Mouse (Mus musculus) stomach, embryonic 15.5 days (tissue): ENCODE measurements around the gene Gm37240. TPM values are rescaled to one million over a fixed set of nuclear protein-coding genes. Genes with fewer than 3 reads are reported as not detected.

Experiments used
- ATAC-seq: fragments of 200-750 bp; cut with Nextera tagmentation; 2 replicates; pipeline ENCODE4 v1.8.0; 2017; ENCODE audit warnings: low read depth, moderate number of reproducible peaks, moderate TSS enrichment; ENCODE audit not compliant: insufficient read depth, low FRiP score
- H3K27ac ChIP-seq: fragments of 300-500 bp; sonication (generic); 2 replicates; pipeline ENCODE4 v1.5.1; 2015; ENCODE audit warnings: mild to moderate bottlenecking, inconsistent platforms
- H3K27me3 ChIP-seq: fragments of 300-500 bp; sonication (generic); replicated peaks from 2 replicates; pipeline ENCODE4 v1.6.1; 2015; ENCODE audit warnings: inconsistent platforms
- H3K36me3 ChIP-seq: fragments of 300-500 bp; sonication (generic); 2 replicates; pipeline ENCODE4 v1.6.1; 2015; ENCODE audit warnings: inconsistent platforms
- H3K4me1 ChIP-seq: fragments of 300-500 bp; sonication (generic); 2 replicates; pipeline ENCODE4 v1.6.1; 2015; ENCODE audit warnings: inconsistent platforms
- H3K4me2 ChIP-seq: fragments of 300-500 bp; sonication (generic); 2 replicates; pipeline ENCODE4 v1.6.1; 2015; ENCODE audit warnings: mild to moderate bottlenecking, inconsistent platforms
- H3K4me3 ChIP-seq: fragments of 300-500 bp; sonication (generic); replicated peaks from 2 replicates; pipeline ENCODE4 v1.5.1; 2015; ENCODE audit warnings: inconsistent platforms
- H3K9ac ChIP-seq: fragments of 300-500 bp; sonication (generic); 2 replicates; pipeline ENCODE4 v1.6.1; 2015; ENCODE audit warnings: inconsistent platforms
- H3K9me3 ChIP-seq: fragments of 300-500 bp; sonication (generic); 2 replicates; pipeline ENCODE4 v1.6.1; 2016; ENCODE audit warnings: inconsistent platforms
- WGBS: fragments of 180-500 bp; shearing (Covaris S2); methylation state at CpG from one replicate; pipeline ENCODE4 v1.1.7; 2015; 5-methylcytosine and 5-hydroxymethylcytosine counted together
- polyA plus RNA-seq: library from polyadenylated mRNA; unstranded; fragments of >200 nt; fragmentation: Nextera tagmentation; extraction: Ambion mirVana; gene quantifications from 2 replicates; pipeline ENCODE4 v1.2.1, GENCODE M21; 2015

Gene Gm37240
- polyA plus RNA-seq, 1 experiment from 2014 or later = 8.6 TPM

DNA sequence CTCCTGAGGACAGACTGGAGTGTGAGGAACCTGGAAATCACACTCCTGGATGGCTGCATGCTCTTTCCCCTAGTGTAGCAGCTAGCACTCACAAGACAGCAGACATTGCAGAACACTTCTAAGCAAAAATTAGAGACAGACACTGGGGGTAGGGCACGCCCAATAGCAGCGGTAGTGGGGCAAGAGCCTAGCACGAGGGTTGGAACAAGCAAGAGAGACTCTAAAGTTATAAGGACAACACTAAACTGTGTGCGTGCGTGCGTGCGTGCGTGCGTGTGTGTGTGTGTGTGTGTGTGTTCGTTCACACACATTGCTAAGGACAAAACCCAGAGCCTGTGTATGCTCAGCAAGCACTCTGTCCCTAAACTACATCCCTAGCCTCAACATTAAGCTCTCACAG, 1386.8 kb downstream of the Gm37240 start:
- Histone ChIP-seq H3K9ac (no peak overlapping the region), H3K4me2 (no peak overlapping the region), H3K27me3 (no peaks in the 10 kb centered on the region), H3K9me3 (no peaks in the 10 kb centered on the region), H3K4me1 (peaks cover 5% of the 10 kb centered on the region; the same call in 1 of the 2 replicates), H3K4me3 (no peak overlapping the region), H3K27ac (no peak overlapping the region), H3K36me3 (peaks cover 8% of the 10 kb centered on the region; the same call in 1 of the 2 replicates)
- 87% methylated on average over 10 of the region's 10 CpGs for WGBS
- ATAC-seq = no peak

DNA sequence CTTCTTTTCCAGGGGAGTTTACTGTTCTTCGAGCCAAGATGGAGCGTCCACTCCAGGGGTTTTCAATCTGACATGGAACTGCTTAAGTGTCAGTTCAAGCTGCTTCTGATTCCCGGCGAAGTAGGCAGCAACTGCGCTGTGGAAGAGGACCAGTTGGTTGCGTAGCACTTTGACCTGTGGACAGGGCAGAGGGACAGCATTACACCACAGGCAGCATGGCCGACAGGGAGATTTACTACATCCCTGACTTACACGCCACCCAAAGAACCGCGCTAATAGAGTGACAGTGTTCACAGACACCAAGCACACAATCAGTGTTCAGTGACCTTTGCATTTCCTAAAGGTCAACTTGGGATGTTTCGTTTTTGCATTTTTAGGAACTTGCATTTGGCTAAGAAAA, 1389.6 kb downstream of the Gm37240 start:
- Histone ChIP-seq H3K9ac (no peak overlapping the region), H3K27me3 (no peaks in the 10 kb centered on the region), H3K36me3 (0 out of 2 replicates have a peak, but pooled peaks cover 12% of the 10 kb centered on the region), H3K27ac (no peak overlapping the region), H3K9me3 (no peaks in the 10 kb centered on the region), H3K4me3 (no peak overlapping the region), H3K4me1 (no peaks in the 10 kb centered on the region), H3K4me2 (no peak overlapping the region)
- ATAC-seq = no peak
- WGBS = 86% methylated on average over 11 of the region's 11 CpGs

GRCm38 (mm10) chr3:84492657-84493056, 1394.7 kb downstream of the Gm37240 start:
- 82% methylated on average over 8 of the region's 8 CpGs for WGBS
- Histone ChIP-seq H3K4me1 (no peaks in the 10 kb centered on the region), H3K27ac (no peak overlapping the region), H3K4me3 (no peak overlapping the region), H3K36me3 (0 out of 2 replicates have a peak, but pooled peaks cover 11% of the 10 kb centered on the region), H3K27me3 (no peaks in the 10 kb centered on the region), H3K4me2 (no peak overlapping the region), H3K9ac (no peak overlapping the region), H3K9me3 (no peaks in the 10 kb centered on the region)
- ATAC-seq = no peak

- Histone ChIP-seq H3K4me1 (no peaks in the 10 kb centered on the region), H3K27ac (no peak overlapping the region), H3K9me3 (no peaks in the 10 kb centered on the region), H3K9ac (no peak overlapping the region), H3K27me3 (no peaks in the 10 kb centered on the region), H3K4me3 (no peak overlapping the region), H3K36me3 (0 out of 2 replicates have a peak, but pooled peaks cover 11% of the 10 kb centered on the region), H3K4me2 (no peak overlapping the region)
- 64% methylated on average over 4 of the region's 4 CpGs for WGBS
- ATAC-seq = no peak
Measured at GRCm38 (mm10) chr3:84492148-84492547, 1395.2 kb downstream of the Gm37240 start.

- Histone ChIP-seq H3K4me2 (no peak overlapping the region), H3K27ac (no peak overlapping the region), H3K9me3 (no peaks in the 10 kb centered on the region), H3K9ac (no peak overlapping the region), H3K4me1 (no peaks in the 10 kb centered on the region), H3K36me3 (0 out of 2 replicates have a peak, but pooled peaks cover 9% of the 10 kb centered on the region), H3K27me3 (no peaks in the 10 kb centered on the region), H3K4me3 (no peak overlapping the region)
- WGBS = 69% methylated on average over 6 of the region's 6 CpGs
- no peak for ATAC-seq
Measured at GRCm38 (mm10) chr3:84488716-84489115, 1398.6 kb downstream of the Gm37240 start.

GRCm38 (mm10) chr3:84484891-84485290, 1402.4 kb downstream of the Gm37240 start:
- ATAC-seq = no peak
- H3K36me3 ChIP-seq = no peaks in the 10 kb centered on the region
- H3K9me3 ChIP-seq = no peaks in the 10 kb centered on the region
- 0 out of 2 replicates have a peak, but pooled peaks cover 6% of the 10 kb centered on the region for H3K4me1 ChIP-seq
- 52% methylated on average over 3 of the region's 3 CpGs for WGBS
- H3K27ac ChIP-seq = no peak overlapping the region
- H3K9ac ChIP-seq = no peak overlapping the region
- no peak overlapping the region for H3K4me2 ChIP-seq
- no peak overlapping the region for H3K4me3 ChIP-seq
- no peaks in the 10 kb centered on the region for H3K27me3 ChIP-seq

- no peak overlapping the region for H3K27ac ChIP-seq
- no peak for ATAC-seq
- 0 out of 2 replicates have a peak, but pooled peaks cover 7% of the 10 kb centered on the region for H3K4me1 ChIP-seq
- no peak overlapping the region for H3K4me2 ChIP-seq
- no peaks in the 10 kb centered on the region for H3K9me3 ChIP-seq
- H3K9ac ChIP-seq = no peak overlapping the region
- 75% methylated on average over 4 of the region's 4 CpGs for WGBS
- no peak overlapping the region for H3K4me3 ChIP-seq
- H3K36me3 ChIP-seq = no peaks in the 10 kb centered on the region
- H3K27me3 ChIP-seq = no peaks in the 10 kb centered on the region
Measured at GRCm38 (mm10) chr3:84484333-84484732, 1403.0 kb downstream of the Gm37240 start.

GRCm38 (mm10) chr3:84482121-84482520, 1405.2 kb downstream of the Gm37240 start:
- Histone ChIP-seq H3K4me3 (no peak overlapping the region), H3K4me1 (peaks cover 19% of the 10 kb centered on the region; the same call in 1 of the 2 replicates), H3K27ac (no peak overlapping the region), H3K9ac (no peak overlapping the region), H3K9me3 (no peaks in the 10 kb centered on the region), H3K27me3 (peaks cover 2% of the 10 kb centered on the region; the same call in 1 of the 2 replicates), H3K36me3 (no peaks in the 10 kb centered on the region), H3K4me2 (no peak overlapping the region)
- no peak for ATAC-seq
- WGBS = 92% methylated on average over 6 of the region's 6 CpGs

DNA sequence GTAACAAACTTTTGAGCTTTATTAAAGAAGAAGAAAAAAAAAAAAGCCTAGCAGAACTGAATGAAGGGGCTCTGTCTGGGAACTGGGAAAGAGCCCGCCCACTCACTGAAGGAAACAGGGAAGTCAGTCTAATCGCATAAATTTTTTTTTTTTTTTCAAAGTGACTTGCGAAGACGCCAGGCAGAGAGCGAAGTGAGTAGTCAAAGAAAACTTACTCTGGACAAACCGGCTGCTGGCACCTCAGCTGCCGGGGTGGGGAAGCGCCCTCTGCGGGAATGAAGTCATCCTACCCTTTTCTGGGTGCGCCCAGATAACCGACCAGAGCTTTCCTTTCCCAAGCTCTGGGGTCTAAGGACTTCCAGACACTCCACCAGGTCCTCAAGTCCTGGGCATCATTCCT, 1406.2 kb downstream of the Gm37240 start:
- Histone ChIP-seq H3K9me3 (no peaks in the 10 kb centered on the region), H3K4me3 (peak overlapping the region; percentile 59), H3K27ac (peak overlapping the region; percentile 84), H3K9ac (no peak overlapping the region), H3K27me3 (peaks cover 2% of the 10 kb centered on the region; the same call in 1 of the 2 replicates), H3K4me2 (peak overlapping the region; percentile 92), H3K4me1 (peaks cover 19% of the 10 kb centered on the region; the same call in 1 of the 2 replicates), H3K36me3 (no peaks in the 10 kb centered on the region)
- no peak; the same call in 1 of the 2 replicates for ATAC-seq
- WGBS = 5% methylated on average over 11 of the region's 11 CpGs

DNA sequence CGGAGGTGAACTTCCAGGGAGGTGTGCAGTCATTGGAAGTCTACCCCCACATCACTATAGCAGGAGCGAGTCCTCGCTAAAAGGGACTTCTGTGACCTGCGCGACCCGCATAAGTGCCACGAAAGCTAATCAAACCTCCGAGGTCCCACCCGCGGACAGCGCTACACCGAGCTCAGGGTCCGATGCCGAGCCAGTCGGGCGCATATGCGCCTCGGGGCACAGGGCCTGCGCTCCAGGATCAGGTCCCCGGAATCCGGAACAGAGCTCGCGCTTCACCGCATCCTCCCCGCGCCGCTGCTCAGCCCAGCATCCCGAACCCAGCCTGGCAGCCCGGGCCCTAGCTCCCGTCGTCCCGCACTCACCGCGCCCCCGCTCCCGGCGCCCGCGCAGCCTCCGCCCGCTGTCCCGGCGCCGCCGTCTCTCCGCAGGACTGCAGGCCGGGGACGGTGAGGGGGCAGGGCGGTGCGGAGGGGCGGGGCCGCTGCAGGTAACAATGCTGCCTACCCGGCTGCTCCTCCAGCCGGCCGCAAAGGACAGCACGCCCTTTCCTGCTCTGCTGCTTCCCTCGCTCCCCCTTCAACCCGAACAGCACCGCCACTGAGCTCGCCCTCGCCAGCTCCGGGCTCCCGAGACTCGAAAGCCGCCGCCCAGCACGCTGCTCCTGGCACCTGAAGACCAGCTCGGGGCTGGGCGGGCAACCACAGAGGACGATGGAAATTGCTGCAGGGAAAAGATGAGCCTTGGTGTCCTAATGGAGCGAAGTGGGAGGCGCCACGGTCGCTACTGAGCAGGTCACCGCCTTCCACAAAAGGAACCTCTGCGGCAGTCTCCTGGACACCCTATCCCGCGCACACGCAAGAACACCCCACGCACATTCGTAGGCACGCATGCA, 1407.1 kb downstream of the Gm37240 start, which contains the start of gene Fhdc1:
Gene Fhdc1, minus strand, starts transcription at position 424 of the 892 bp plus-strand sequence.
- Histone ChIP-seq H3K27ac (peak within 1 kb of the TSS; percentile 84), H3K9ac (peak within 1 kb of the TSS; percentile 47), H3K9me3 (no peaks in the 10 kb centered on the region), H3K36me3 (no peaks in the 10 kb centered on the region), H3K4me2 (peak within 1 kb of the TSS; percentile 92), H3K4me1 (peaks cover 19% of the 10 kb centered on the region; the same call in 1 of the 2 replicates), H3K4me3 (peak within 1 kb of the TSS; percentile 59), H3K27me3 (peaks cover 2% of the 10 kb centered on the region; the same call in 1 of the 2 replicates)
- under 1% methylated on average over 81 of the region's 82 CpGs for WGBS
- peak; percentile 82 for ATAC-seq

DNA sequence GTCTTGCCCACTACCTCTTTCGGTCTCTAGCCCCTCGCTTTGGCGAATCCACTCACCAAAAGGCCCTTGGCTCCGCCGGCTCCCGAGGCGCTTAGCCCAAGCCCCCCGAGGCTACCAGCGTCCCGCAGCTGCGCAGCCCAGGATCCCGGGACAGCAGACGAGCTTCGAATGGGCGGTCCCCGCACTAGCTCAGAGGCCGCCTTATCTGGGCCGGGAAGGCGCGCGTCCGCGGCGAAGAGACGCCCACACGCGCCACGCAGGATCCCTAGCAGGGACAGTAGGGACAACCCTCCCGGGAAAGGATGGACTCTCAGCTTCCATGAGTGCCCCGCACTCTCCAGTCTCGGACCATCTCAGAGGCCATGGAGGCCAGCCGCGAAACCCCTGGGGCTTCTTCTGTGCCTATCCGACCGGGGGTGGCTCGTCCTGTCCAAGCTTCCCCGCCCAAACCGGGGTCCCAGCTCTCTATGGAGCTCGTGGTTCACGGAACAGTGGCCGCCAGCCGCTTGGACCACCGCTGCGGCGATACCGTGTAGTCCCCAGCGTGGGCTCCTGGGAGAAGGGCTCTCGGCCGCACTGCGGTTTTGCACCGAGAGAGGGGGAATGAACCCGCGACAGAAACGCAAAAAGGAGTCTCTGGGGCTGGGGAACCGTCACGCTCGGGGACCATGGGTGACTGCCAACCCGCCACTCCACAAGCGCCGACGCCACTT, 1407.9 kb downstream of the Gm37240 start:
- peaks cover 2% of the 10 kb centered on the region; the same call in 1 of the 2 replicates for H3K27me3 ChIP-seq
- peak overlapping the region; percentile 92 for H3K4me2 ChIP-seq
- H3K4me3 ChIP-seq = peak overlapping the region; percentile 59
- no peaks in the 10 kb centered on the region for H3K9me3 ChIP-seq
- H3K27ac ChIP-seq = peak overlapping the region; percentile 84; the same call in 1 of the 2 replicates
- H3K4me1 ChIP-seq = peaks cover 22% of the 10 kb centered on the region; the same call in 1 of the 2 replicates
- WGBS = 1% methylated on average over 61 of the region's 61 CpGs
- H3K36me3 ChIP-seq = no peaks in the 10 kb centered on the region
- peak; percentile 78 for ATAC-seq
- H3K9ac ChIP-seq = peak overlapping the region; percentile 47
